Mouse (Mus musculus): ENCODE measurements around the gene Ebf3.

- TF ChIP-seq CTCF (IDR thresholded peaks at IDR 0.05; ENCODE audit: control insufficient read depth, insufficient read depth, low read length) = no peak
- TF ChIP-seq POLR2A (IDR thresholded peaks at IDR 0.05; ENCODE audit: borderline replicate concordance, control insufficient read depth, low read depth, low read length) = no peak
Observed at GRCm38 (mm10) chr7:137306127-137306526, 8.1 kb downstream of the Ebf3 start.

Data from bone marrow, adult 2 months (tissue).